Mouse (Mus musculus) forebrain, postnatal 0 days (tissue): ENCODE measurements at regions not wholly inside any gene's neighbourhood (a gene's known extent, or its start where the extent isn't known, plus 50 kb on each side); places are given as distances from the start of the nearest gene placed in this dataset.
"Not testable (repeated sequence)": the region's sequence is repeated elsewhere in the genome, so short reads cannot be mapped to it uniquely, and the experiment has no call there.

Source experiments
- ATAC-seq: fragments of 200-750 bp; cut with Nextera tagmentation; 2 replicates; pipeline ENCODE4 v1.8.0; 2017; ENCODE audit warnings: mild to moderate bottlenecking, moderate library complexity
- DNase-seq: peaks from one replicate; pipeline ENCODE4 v3.0.0-alpha.2; 2015
- H3K27ac ChIP-seq: fragments of 300-500 bp; sonication (generic); 2 replicates; pipeline ENCODE4 v1.5.1; 2014; ENCODE audit warnings: low read depth, mild to moderate bottlenecking, antibody characterized with exemption, low read length, moderate library complexity, mixed read lengths
- H3K27me3 ChIP-seq: fragments of 300-500 bp; sonication (generic); 2 replicates; pipeline ENCODE4 v1.6.1; 2014; ENCODE audit warnings: mild to moderate bottlenecking, low read length, mixed read lengths; ENCODE audit not compliant: insufficient read depth
- H3K36me3 ChIP-seq: fragments of 300-500 bp; sonication (generic); 2 replicates; pipeline ENCODE4 v1.6.1; 2014; ENCODE audit warnings: mild to moderate bottlenecking, moderate library complexity; ENCODE audit not compliant: insufficient read depth
- H3K4me1 ChIP-seq: fragments of 300-500 bp; sonication (generic); 2 replicates; pipeline ENCODE4 v1.6.1; 2014; ENCODE audit warnings: antibody characterized with exemption; ENCODE audit not compliant: insufficient read depth
- H3K4me2 ChIP-seq: fragments of 300-500 bp; sonication (generic); 2 replicates; pipeline ENCODE4 v1.6.1; 2014; ENCODE audit warnings: low read depth, mild to moderate bottlenecking, moderate library complexity
- H3K4me3 ChIP-seq: fragments of 300-500 bp; sonication (generic); 2 replicates; pipeline ENCODE4 v1.5.1; 2014; ENCODE audit warnings: low read depth, low read length, mixed read lengths
- H3K9ac ChIP-seq: fragments of 300-500 bp; sonication (generic); 2 replicates; pipeline ENCODE4 v1.6.1; 2014; ENCODE audit warnings: mild to moderate bottlenecking
- H3K9me3 ChIP-seq: fragments of 300-500 bp; sonication (generic); 2 replicates; pipeline ENCODE4 v1.6.1; 2016; ENCODE audit warnings: low read length
- CTCF ChIP-seq: sonication (generic); IDR thresholded peaks from 2 replicates; pipeline ENCODE4 v1.5.1; 2016; ENCODE audit warnings: antibody characterized with exemption, control low read depth, low read depth
- WGBS: fragments of 180-500 bp; shearing (Covaris S2); extraction: QIAGEN DNeasy Blood & Tissue Kit; methylation state at CpG from one replicate; pipeline ENCODE4 v1.1.7; 2014; 5-methylcytosine and 5-hydroxymethylcytosine counted together

DNA sequence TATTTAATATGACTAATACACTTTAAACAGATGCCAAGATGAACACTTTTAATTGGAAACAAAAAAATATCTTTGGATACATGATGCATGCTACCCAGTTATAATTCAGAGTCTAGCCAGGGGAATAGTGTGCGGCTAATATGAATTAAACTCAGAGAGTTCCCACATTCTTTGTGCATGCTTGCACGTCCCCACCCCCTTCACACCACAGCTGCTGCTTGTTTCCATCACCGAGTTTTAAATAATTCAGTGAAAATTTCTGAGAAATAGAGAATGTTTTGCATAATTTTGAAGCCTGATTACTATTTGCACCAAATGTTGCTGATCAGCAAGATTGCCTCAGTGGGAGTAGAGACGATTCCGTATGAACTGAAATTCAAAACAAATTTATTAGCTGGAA, 325.1 kb downstream of the Pros1 start:
- WGBS = 28% methylated on average over 5 of the region's 5 CpGs
- Histone ChIP-seq H3K9ac (no peak overlapping the region), H3K4me1 (no peaks in the 10 kb centered on the region), H3K9me3 (no peaks in the 10 kb centered on the region), H3K36me3 (no peaks in the 10 kb centered on the region), H3K27me3 (no peaks in the 10 kb centered on the region), H3K27ac (no peak overlapping the region), H3K4me3 (no peak overlapping the region), H3K4me2 (no peak overlapping the region)
- ATAC-seq (peak; percentile 90), DNase-seq (peak; percentile 73)
- TF ChIP-seq CTCF = no peak

DNA sequence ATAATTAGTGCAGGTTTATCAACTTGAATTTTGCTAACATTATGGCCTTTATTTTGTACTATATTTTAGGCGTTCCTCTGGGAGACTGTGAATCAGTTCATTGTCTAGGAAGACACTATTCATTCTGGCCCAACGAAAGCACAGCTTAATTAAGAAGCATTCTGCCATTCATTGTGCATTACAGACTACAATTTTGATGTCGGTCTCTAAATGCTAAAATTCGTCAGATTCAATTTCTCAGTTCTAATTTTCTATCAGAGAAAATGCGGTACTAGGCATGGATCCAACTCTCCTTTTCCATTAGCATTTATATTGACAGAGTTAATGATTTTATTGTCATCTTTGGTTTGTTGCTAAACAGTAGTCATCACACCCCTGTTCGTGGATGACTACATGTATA, 337.1 kb downstream of the Pros1 start:
- no peak for TF ChIP-seq CTCF
- Histone ChIP-seq H3K9ac (no peak overlapping the region), H3K4me3 (no peak overlapping the region), H3K27me3 (no peaks in the 10 kb centered on the region), H3K36me3 (no peaks in the 10 kb centered on the region), H3K9me3 (no peaks in the 10 kb centered on the region), H3K27ac (no peak overlapping the region), H3K4me1 (no peaks in the 10 kb centered on the region), H3K4me2 (no peak overlapping the region)
- DNase-seq (no peak), ATAC-seq (peak; percentile 27; the same call in 1 of the 2 replicates)
- whole genome bisulfite sequencing = 28% methylated on average over 6 of the region's 6 CpGs

DNA sequence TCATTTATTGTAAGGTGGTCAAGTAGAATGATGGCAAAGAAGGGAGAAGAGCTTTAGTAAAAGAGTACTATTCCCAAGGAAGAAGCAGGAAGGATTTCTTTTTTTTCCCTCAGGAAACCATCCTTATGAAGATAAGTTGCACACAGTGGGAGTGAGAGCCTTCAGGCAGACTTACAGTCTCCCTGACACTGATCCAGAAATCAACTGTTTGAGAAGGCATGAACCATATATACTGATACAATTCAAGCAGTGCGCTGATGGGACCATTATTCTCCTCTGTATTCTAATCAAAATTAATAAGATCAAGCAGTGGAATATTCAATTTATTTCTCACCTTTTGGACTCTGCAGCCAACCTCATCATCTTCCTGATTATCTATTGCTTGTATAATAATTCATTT, 337.5 kb downstream of the Pros1 start:
- Histone ChIP-seq H3K4me3 (no peak overlapping the region), H3K9ac (no peak overlapping the region), H3K27me3 (no peaks in the 10 kb centered on the region), H3K4me1 (no peaks in the 10 kb centered on the region), H3K9me3 (no peaks in the 10 kb centered on the region), H3K27ac (no peak overlapping the region), H3K4me2 (no peak overlapping the region), H3K36me3 (no peaks in the 10 kb centered on the region)
- no peak for TF ChIP-seq CTCF
- WGBS = 89% methylated on average over 1 of the region's 1 CpGs
- ATAC-seq (no peak), DNase-seq (no peak)

DNA sequence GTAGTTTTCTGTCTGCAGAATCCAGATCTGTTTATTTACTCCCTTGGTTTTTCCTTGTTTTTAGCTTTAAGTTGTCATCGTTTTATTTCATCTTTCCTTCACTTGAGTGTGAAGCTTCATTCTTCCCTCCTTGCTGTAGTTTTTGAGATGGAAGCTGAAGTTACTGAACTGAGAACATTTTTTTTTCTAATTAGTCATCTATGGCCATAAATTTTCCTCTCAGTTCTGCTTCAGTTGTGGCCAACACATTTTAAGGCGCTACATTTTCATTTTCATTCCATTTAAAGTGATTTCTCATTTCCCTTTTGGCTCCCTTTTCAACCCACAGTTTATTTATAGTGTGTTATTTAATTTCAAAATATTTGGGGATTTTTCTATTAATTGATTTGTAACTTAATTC, 340.5 kb downstream of the Pros1 start:
- no peak overlapping the region for H3K27ac ChIP-seq
- no peaks in the 10 kb centered on the region for H3K27me3 ChIP-seq
- 85% methylated on average over 2 of the region's 2 CpGs for WGBS
- ATAC-seq (no peak), DNase-seq (no peak)
- no peak overlapping the region for H3K4me2 ChIP-seq
- no peak overlapping the region for H3K4me3 ChIP-seq
- H3K36me3 ChIP-seq = no peaks in the 10 kb centered on the region
- H3K9ac ChIP-seq = no peak overlapping the region
- TF ChIP-seq CTCF = no peak
- H3K9me3 ChIP-seq = no peaks in the 10 kb centered on the region
- no peaks in the 10 kb centered on the region for H3K4me1 ChIP-seq

DNA sequence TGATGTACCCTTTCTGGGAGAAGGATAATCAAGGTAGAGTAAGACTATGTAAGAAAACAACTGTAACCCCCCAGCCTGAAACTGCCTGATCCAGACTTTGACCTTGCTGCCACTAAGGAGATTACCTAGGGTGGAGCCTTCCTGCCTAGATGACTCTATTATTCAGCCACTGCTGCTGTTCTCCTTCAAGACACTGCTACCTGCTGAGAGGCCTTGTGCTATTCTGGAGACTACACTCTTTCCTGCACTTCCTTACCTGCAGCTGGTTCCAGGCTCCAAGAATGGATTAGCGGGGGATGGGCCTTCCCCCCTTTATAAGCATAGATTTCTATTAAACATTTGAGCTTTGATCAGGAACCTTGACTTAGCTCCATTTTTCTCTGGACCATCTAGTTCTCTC, 359.4 kb downstream of the Pros1 start:
- not testable (repeated sequence) for H3K27me3 ChIP-seq, ATAC-seq, H3K4me2 ChIP-seq, H3K4me3 ChIP-seq, H3K4me1 ChIP-seq, H3K36me3 ChIP-seq, DNase-seq, H3K9me3 ChIP-seq, H3K9ac ChIP-seq, H3K27ac ChIP-seq
- 89% methylated on average over 1 of the region's 1 CpGs for WGBS

DNA sequence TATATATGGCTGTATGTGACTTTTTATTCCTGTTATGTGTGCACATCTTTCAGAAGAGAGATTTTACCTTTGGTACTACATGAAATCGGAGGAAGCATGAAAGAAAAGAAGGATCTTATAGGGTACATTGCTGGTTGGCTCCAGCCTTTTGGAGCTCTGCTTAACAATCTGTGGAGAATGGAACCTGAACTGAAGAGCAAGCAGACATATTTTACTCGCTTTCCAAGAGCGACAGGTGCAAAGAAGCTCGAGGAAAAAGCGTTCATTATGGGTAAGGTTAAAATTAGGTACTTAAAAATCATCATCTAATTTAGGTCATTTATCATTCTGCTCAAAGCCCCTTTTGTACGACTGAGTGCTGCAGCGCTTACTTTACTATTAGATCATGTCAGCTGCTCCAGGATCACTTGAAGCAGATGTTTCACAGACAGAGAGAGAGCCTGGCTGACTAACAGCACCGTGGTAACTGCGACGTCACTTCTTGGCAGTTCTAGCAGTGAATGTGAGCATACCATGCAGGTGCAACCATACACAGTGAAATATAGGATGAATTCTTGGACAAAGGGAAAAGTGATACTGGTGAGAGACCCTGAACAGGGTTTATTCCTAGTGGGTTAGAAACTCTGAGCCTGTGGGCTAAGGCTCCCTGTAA, 366.2 kb downstream of the Pros1 start:
- Histone ChIP-seq H3K4me3 (no peak overlapping the region), H3K9me3 (no peaks in the 10 kb centered on the region), H3K4me1 (no peaks in the 10 kb centered on the region), H3K36me3 (no peaks in the 10 kb centered on the region), H3K4me2 (peak overlapping the region; percentile 8; the same call in 1 of the 2 replicates), H3K27ac (no peak overlapping the region), H3K27me3 (no peaks in the 10 kb centered on the region), H3K9ac (no peak overlapping the region)
- ATAC-seq = peak; percentile 90
- WGBS = 31% methylated on average over 10 of the region's 10 CpGs
- peak; percentile 53 for DNase-seq
- no peak for TF ChIP-seq CTCF

DNA sequence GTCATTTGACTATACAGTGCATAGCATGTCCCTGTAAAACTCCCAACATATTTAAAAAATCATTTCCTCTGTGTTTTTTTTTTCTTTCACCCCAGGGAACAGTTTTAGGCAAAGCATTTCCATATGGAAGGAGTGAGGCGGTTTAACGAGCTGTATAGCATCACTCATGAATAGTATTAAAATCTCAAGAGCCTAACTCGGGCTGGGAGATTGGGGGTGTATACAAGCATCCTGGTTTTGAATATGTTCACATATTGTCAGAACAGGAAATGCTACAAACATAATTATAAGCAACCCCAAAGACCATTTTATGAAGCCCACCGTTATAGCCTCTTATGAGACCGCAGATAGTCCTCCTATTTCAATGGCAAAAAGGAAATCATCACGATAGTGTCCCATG, 370.5 kb downstream of the Pros1 start:
- H3K4me1 ChIP-seq = no peaks in the 10 kb centered on the region
- no peak overlapping the region for H3K4me2 ChIP-seq
- H3K9me3 ChIP-seq = no peaks in the 10 kb centered on the region
- no peak overlapping the region for H3K9ac ChIP-seq
- 58% methylated on average over 6 of the region's 6 CpGs for WGBS
- H3K4me3 ChIP-seq = no peak overlapping the region
- no peak overlapping the region for H3K27ac ChIP-seq
- no peak for DNase-seq
- H3K27me3 ChIP-seq = no peaks in the 10 kb centered on the region
- TF ChIP-seq CTCF = no peak
- H3K36me3 ChIP-seq = no peaks in the 10 kb centered on the region
- ATAC-seq = no peak
